Mouse (Mus musculus) MEL (cell line): ENCODE data around the gene Ccn2.

ENCODE experiments used
- BHLHE40 ChIP-seq: IDR thresholded peaks from 2 replicates; pipeline ENCODE4 v1.6.1; 2012; ENCODE audit warnings: low read depth, mild to moderate bottlenecking, inconsistent platforms, low read length, improper control_type of control experiment, borderline replicate concordance
- CHD1 ChIP-seq: IDR thresholded peaks from 2 replicates; pipeline ENCODE4 v1.6.1; 2012; ENCODE audit warnings: low read depth, mild to moderate bottlenecking, inconsistent platforms, low read length, improper control_type of control experiment
- CHD2 ChIP-seq: IDR thresholded peaks from 2 replicates; pipeline ENCODE4 v1.6.1; 2011; ENCODE audit warnings: low read length, improper control_type of control experiment
- CTCF ChIP-seq, 3 experiments: IDR thresholded peaks in 2 of 3; conservative IDR thresholded peaks in 1 of 3; 2 replicates each; pipeline ENCODE4 v1.5.1; 2011 to 2012; ENCODE audit warnings: low read length in 3 of 3, low read depth in 2 of 3, mild to moderate bottlenecking in 2 of 3, improper control_type of control experiment in 1 of 3, inconsistent platforms in 1 of 3, mixed read lengths in 1 of 3, moderate library complexity in 1 of 3; ENCODE audit not compliant: control insufficient read depth in 1 of 3, insufficient read depth in 1 of 3, poor library complexity in 1 of 3, severe bottlenecking in 1 of 3
- HCFC1 ChIP-seq: IDR thresholded peaks from 2 replicates; pipeline ENCODE4 v1.6.1; 2012; ENCODE audit warnings: low read depth, mild to moderate bottlenecking, inconsistent platforms, low read length, improper control_type of control experiment, moderate library complexity
- MAX ChIP-seq: IDR thresholded peaks from 2 replicates; pipeline ENCODE4 v1.6.1; 2011; ENCODE audit warnings: low read length, improper control_type of control experiment
- MYC ChIP-seq: IDR thresholded peaks from 2 replicates; pipeline ENCODE4 v1.6.1; 2011; ENCODE audit warnings: low read depth, mild to moderate bottlenecking, low read length, improper control_type of control experiment, moderate library complexity
- POLR2A ChIP-seq, 2 experiments: IDR thresholded peaks; 2 replicates each; pipeline ENCODE4 v1.6.1; 2011 to 2012; ENCODE audit warnings: low read length in 2 of 2, mild to moderate bottlenecking in 2 of 2, control low read depth in 1 of 2, improper control_type of control experiment in 1 of 2, low read depth in 1 of 2, moderate library complexity in 1 of 2; ENCODE audit not compliant: control insufficient read depth in 1 of 2, insufficient read depth in 1 of 2, poor library complexity in 1 of 2
- RAD21 ChIP-seq: IDR thresholded peaks from 2 replicates; pipeline ENCODE4 v1.6.1; 2011; ENCODE audit warnings: mild to moderate bottlenecking, low read depth, low read length, improper control_type of control experiment
- UBTF ChIP-seq: IDR thresholded peaks from 2 replicates; pipeline ENCODE4 v1.6.1; 2012; ENCODE audit warnings: low read depth, mild to moderate bottlenecking, inconsistent platforms, low read length, improper control_type of control experiment, moderate library complexity, borderline replicate concordance; ENCODE audit not compliant: insufficient read depth

- TF ChIP-seq MYC = no peak
- TF ChIP-seq CTCF (IDR thresholded peaks at IDR 0.05 in 2 of 3, conservative IDR thresholded peaks at IDR 0.05 in 1 of 3; ENCODE audit: control insufficient read depth in 1 of 3, insufficient read depth in 1 of 3, low read depth in 2 of 3, low read length in 3 of 3, poor library complexity in 1 of 3, severe bottlenecking in 1 of 3) = no peak
- no peak for TF ChIP-seq CHD1
- no peak for TF ChIP-seq POLR2A (IDR thresholded peaks at IDR 0.05; ENCODE audit: control insufficient read depth in 1 of 2, insufficient read depth in 1 of 2, low read depth in 1 of 2, low read length in 2 of 2, poor library complexity in 1 of 2)
- no peak for TF ChIP-seq MAX
- TF ChIP-seq HCFC1 = no peak
- no peak for TF ChIP-seq UBTF
- TF ChIP-seq CHD2 = no peak
- no peak for TF ChIP-seq BHLHE40
- TF ChIP-seq RAD21 = no peak
Measured at GRCm38 (mm10) chr10:24609146-24609545, 13.9 kb downstream of the Ccn2 start.
